Mouse (Mus musculus): ENCODE measurements around the gene Mthfr.
"Not testable (repeated sequence)": the region's sequence is repeated elsewhere in the genome, so short reads cannot be mapped to it uniquely, and the experiment has no call there.

GRCm38 (mm10) chr4:148043327-148043726, 4.5 kb downstream of the Mthfr start:
- TF ChIP-seq POLR2A (IDR thresholded peaks at IDR 0.05; ENCODE audit: borderline replicate concordance, extremely low read depth, insufficient read depth, insufficient read length, poor library complexity, severe bottlenecking); CTCF (IDR thresholded peaks at IDR 0.05; ENCODE audit: borderline replicate concordance, extremely low read depth, insufficient read depth, insufficient read length): not testable (repeated sequence)
